Mouse (Mus musculus) ovary, postnatal 36 days (tissue): ENCODE results near the gene Olfr1234.

Experiments
- DNase-seq: peaks from one replicate; pipeline ENCODE4 v3.0.0; 2022; ENCODE audit warnings: low spot score, mixed read lengths

The Olfr1234 gene

GRCm38 (mm10) chr2:89364765-89365164, at the start of gene Olfr1234:
TSS of gene Olfr1234 (minus strand) at chr2:89364865.
- DNase-seq: no peak

GRCm38 (mm10) chr2:89409576-89409975, 44.9 kb upstream of the Olfr1234 start, which contains the start of gene Olfr1238:
TSS of gene Olfr1238 (minus strand) at chr2:89409676.
- DNase-seq: no peak

GRCm38 (mm10) chr2:89400882-89401281, 36.2 kb upstream of the Olfr1234 start:
- no peak for DNase-seq

GRCm38 (mm10) chr2:89342298-89342697, 22.4 kb downstream of the Olfr1234 start, which contains the start of gene Olfr1233:
TSS of gene Olfr1233 (minus strand) at chr2:89342398.
- no peak for DNase-seq

- DNase-seq: no peak
Observed at GRCm38 (mm10) chr2:89329575-89329974, 35.1 kb downstream of the Olfr1234 start, which contains the start of gene Olfr1232. TSS of gene Olfr1232 (minus strand) at chr2:89329675.
